Mouse (Mus musculus) heart, adult 2 months (tissue): ENCODE data around the gene Palld. TPM values are rescaled to one million over a fixed set of nuclear protein-coding genes. Genes with fewer than 3 reads are reported as not detected.
A peak's percentile ranks its signal among the peaks of the same experiment; 100 is the strongest.

ENCODE experiments used
- DNase-seq, 2 experiments: peaks; one replicate each; pipeline ENCODE4 v3.0.0; 2021
- H3K27ac ChIP-seq: fragments of 200-600 bp; 2 replicates; pipeline ENCODE4 v1.8.1; 2022
- H3K27me3 ChIP-seq: fragments of 200-500 bp; 2 replicates; pipeline ENCODE4 v1.6.1; 2012; ENCODE audit warnings: mild to moderate bottlenecking, low read length, inconsistent platforms, mixed read lengths; ENCODE audit not compliant: control insufficient read depth, insufficient read depth
- H3K36me3 ChIP-seq: fragments of 200-500 bp; 2 replicates; pipeline ENCODE4 v1.6.1; 2012; ENCODE audit warnings: low read length, inconsistent platforms; ENCODE audit not compliant: control insufficient read depth, insufficient read depth
- H3K4me1 ChIP-seq: fragments of 200-500 bp; 2 replicates; pipeline ENCODE4 v1.6.1; 2011; ENCODE audit warnings: low read length; ENCODE audit not compliant: control insufficient read depth, insufficient read depth
- H3K4me3 ChIP-seq: fragments of 200-600 bp; 2 replicates; pipeline ENCODE4 v1.8.1; 2022
- H3K79me2 ChIP-seq: fragments of 200-500 bp; replicated peaks from 2 replicates; pipeline ENCODE4 v1.6.1; 2012; ENCODE audit warnings: mild to moderate bottlenecking, inconsistent platforms, low read length, moderate library complexity, mixed read lengths; ENCODE audit not compliant: control insufficient read depth, insufficient read depth
- H3K9ac ChIP-seq: fragments of 200-500 bp; 2 replicates; pipeline ENCODE4 v1.6.1; 2012; ENCODE audit warnings: low read depth, mild to moderate bottlenecking, control low read depth, inconsistent platforms, low read length, mixed read lengths
- CTCF ChIP-seq: fragments of 200-600 bp; IDR thresholded peaks from 2 replicates; pipeline ENCODE4 v1.8.1; 2022; ENCODE audit warnings: antibody characterized with exemption, mild to moderate bottlenecking, moderate library complexity
- EP300 ChIP-seq: fragments of 200-500 bp; IDR thresholded peaks from 2 replicates; pipeline ENCODE4 v1.6.1; 2011; ENCODE audit warnings: low read depth, low read length, control low read depth; ENCODE audit not compliant: insufficient read depth
- POLR2A ChIP-seq: fragments of 200-500 bp; IDR thresholded peaks from 2 replicates; pipeline ENCODE4 v1.6.1; 2011; ENCODE audit warnings: mild to moderate bottlenecking, low read depth, low read length, control low read depth; ENCODE audit not compliant: insufficient read depth
- WGBS: fragments of 180-500 bp; shearing (Covaris S2); methylation state at CpG from one replicate; pipeline ENCODE4 v1.1.7; 2018; 5-methylcytosine and 5-hydroxymethylcytosine counted together
- intact Hi-C: fragments of 180-260 bp; cut with DNase I; formaldehyde crosslinking; loops from one replicate; pipeline ENCODE4 v1.15.1; 2025
- polyA plus RNA-seq: library from polyadenylated mRNA; depleted of rRNA; stranded (reverse); fragments of >200 nt; gene quantifications from 2 replicates; pipeline ENCODE4 v1.2.3, GENCODE M21; 2012
- total RNA-seq, 2 experiments: library from RNA; stranded (reverse); gene quantifications; 2 replicates each; pipeline ENCODE4 v1.2.3; 2021

Palld gene
- total and polyA plus RNA-seq, 3 experiments: 60.3 to 188 (median 169) TPM

- Histone ChIP-seq H3K36me3 (peaks cover 7% of the 10 kb centered on the region), H3K79me2 (no peaks in the 10 kb centered on the region), H3K27me3 (no peaks in the 10 kb centered on the region), H3K27ac (no peak overlapping the region; the same call in 1 of the 2 replicates), H3K4me1 (no peaks in the 10 kb centered on the region; the same call in 1 of the 2 replicates), H3K4me3 (no peak overlapping the region), H3K9ac (no peak overlapping the region)
- intact Hi-C loops: no loop called here
- no peak for TF ChIP-seq CTCF
- 56% methylated on average over 7 of the region's 7 CpGs for WGBS
- DNase-seq: no peak
These were observed 37.1 kb downstream of the Palld start for GRCm38 (mm10) chr8:61865365-61865764.

- WGBS: 41% methylated on average over 4 of the region's 4 CpGs
- peak overlapping the region; percentile 81 for H3K27ac ChIP-seq
- intact Hi-C loops: no loop called here
- DNase-seq: peak in 1 of 2 experiments; percentile 41
- TF ChIP-seq CTCF: no peak
- 0 out of 2 replicates have a peak, but pooled peaks have one; percentile 63 for TF ChIP-seq EP300
- no peak overlapping the region for H3K4me3 ChIP-seq
- peaks cover 4% of the 10 kb centered on the region for H3K36me3 ChIP-seq
- no peaks in the 10 kb centered on the region; the same call in 1 of the 2 replicates for H3K4me1 ChIP-seq
- no peaks in the 10 kb centered on the region for H3K27me3 ChIP-seq
- no peaks in the 10 kb centered on the region; the same call in 1 of the 2 replicates for H3K79me2 ChIP-seq
- H3K9ac ChIP-seq: no peak overlapping the region
These were observed 51.2 kb downstream of the Palld start for GRCm38 (mm10) chr8:61851270-61851669.

GRCm38 (mm10) chr8:61848581-61849162 lies 53.8 kb downstream of the Palld start:
- Histone ChIP-seq H3K4me1 (no peaks in the 10 kb centered on the region; the same call in 1 of the 2 replicates), H3K27ac (peak overlapping the region; percentile 7), H3K9ac (0 out of 2 replicates have a peak overlapping the region, but pooled peaks have one; percentile 2), H3K79me2 (no peaks in the 10 kb centered on the region), H3K4me3 (no peak overlapping the region), H3K27me3 (no peaks in the 10 kb centered on the region), H3K36me3 (peaks cover 8% of the 10 kb centered on the region)
- no peak for DNase-seq
- intact Hi-C loops: no loop called here
- WGBS: 32% methylated on average over 7 of the region's 7 CpGs
- TF ChIP-seq CTCF (no peak), POLR2A (no peak), EP300 (no peak)

GRCm38 (mm10) chr8:61847494-61847893 lies 55.0 kb downstream of the Palld start:
- H3K27ac ChIP-seq: peak overlapping the region; percentile 4
- TF ChIP-seq EP300 (no peak), POLR2A (no peak), CTCF (no peak)
- no peaks in the 10 kb centered on the region; the same call in 1 of the 2 replicates for H3K4me1 ChIP-seq
- no peak overlapping the region for H3K9ac ChIP-seq
- no peak for DNase-seq
- H3K4me3 ChIP-seq: no peak overlapping the region
- intact Hi-C loops: no loop called here
- H3K27me3 ChIP-seq: no peaks in the 10 kb centered on the region
- H3K79me2 ChIP-seq: no peaks in the 10 kb centered on the region
- peaks cover 10% of the 10 kb centered on the region for H3K36me3 ChIP-seq
- WGBS: 76% methylated on average over 5 of the region's 5 CpGs

GRCm38 (mm10) chr8:61844992-61845391 lies 57.5 kb downstream of the Palld start:
- DNase-seq: no peak
- 74% methylated on average over 2 of the region's 2 CpGs for WGBS
- Histone ChIP-seq H3K27me3 (no peaks in the 10 kb centered on the region), H3K4me1 (no peaks in the 10 kb centered on the region; the same call in 1 of the 2 replicates), H3K79me2 (no peaks in the 10 kb centered on the region), H3K36me3 (peaks cover 12% of the 10 kb centered on the region), H3K4me3 (no peak overlapping the region), H3K9ac (no peak overlapping the region), H3K27ac (no peak overlapping the region)
- TF ChIP-seq CTCF (no peak), EP300 (no peak), POLR2A (no peak)
- intact Hi-C loops: loop anchor here (5.0 kb wide), 1 partner anchor 98 kb away; no protein-coding TSS in a partner anchor

GRCm38 (mm10) chr8:61844575-61844974 lies 57.9 kb downstream of the Palld start:
- H3K4me1 ChIP-seq: no peaks in the 10 kb centered on the region; the same call in 1 of the 2 replicates
- WGBS: 49% methylated on average over 4 of the region's 4 CpGs
- intact Hi-C loops: loop anchor here (5.0 kb wide), 1 partner anchor 97 kb away; no protein-coding TSS in a partner anchor
- no peak overlapping the region for H3K9ac ChIP-seq
- no peaks in the 10 kb centered on the region for H3K27me3 ChIP-seq
- TF ChIP-seq POLR2A (no peak), CTCF (no peak), EP300 (no peak)
- no peak for DNase-seq
- H3K79me2 ChIP-seq: no peaks in the 10 kb centered on the region
- peak overlapping the region; percentile 15 for H3K27ac ChIP-seq
- H3K36me3 ChIP-seq: peaks cover 12% of the 10 kb centered on the region
- H3K4me3 ChIP-seq: no peak overlapping the region
